Mouse (Mus musculus) gastrocnemius, adult 18-20 months (tissue): ENCODE data around the gene Gal3st3. TPM values are rescaled to one million over a fixed set of nuclear protein-coding genes. Genes with fewer than 3 reads are reported as not detected.
"Not testable (repeated sequence)": the region's sequence is repeated elsewhere in the genome, so short reads cannot be mapped to it uniquely, and the experiment has no call there.

Experiments used
- DNase-seq: peaks from one replicate; pipeline ENCODE4 v3.0.0; 2021; ENCODE audit warnings: low spot score
- total RNA-seq, 2 experiments: library from RNA; stranded (reverse); gene quantifications; 2 replicates each; pipeline ENCODE4 v1.2.3; 2021

Gene Gal3st3
- total RNA-seq, 2 experiments from 2014 or later, result not detected

DNA sequence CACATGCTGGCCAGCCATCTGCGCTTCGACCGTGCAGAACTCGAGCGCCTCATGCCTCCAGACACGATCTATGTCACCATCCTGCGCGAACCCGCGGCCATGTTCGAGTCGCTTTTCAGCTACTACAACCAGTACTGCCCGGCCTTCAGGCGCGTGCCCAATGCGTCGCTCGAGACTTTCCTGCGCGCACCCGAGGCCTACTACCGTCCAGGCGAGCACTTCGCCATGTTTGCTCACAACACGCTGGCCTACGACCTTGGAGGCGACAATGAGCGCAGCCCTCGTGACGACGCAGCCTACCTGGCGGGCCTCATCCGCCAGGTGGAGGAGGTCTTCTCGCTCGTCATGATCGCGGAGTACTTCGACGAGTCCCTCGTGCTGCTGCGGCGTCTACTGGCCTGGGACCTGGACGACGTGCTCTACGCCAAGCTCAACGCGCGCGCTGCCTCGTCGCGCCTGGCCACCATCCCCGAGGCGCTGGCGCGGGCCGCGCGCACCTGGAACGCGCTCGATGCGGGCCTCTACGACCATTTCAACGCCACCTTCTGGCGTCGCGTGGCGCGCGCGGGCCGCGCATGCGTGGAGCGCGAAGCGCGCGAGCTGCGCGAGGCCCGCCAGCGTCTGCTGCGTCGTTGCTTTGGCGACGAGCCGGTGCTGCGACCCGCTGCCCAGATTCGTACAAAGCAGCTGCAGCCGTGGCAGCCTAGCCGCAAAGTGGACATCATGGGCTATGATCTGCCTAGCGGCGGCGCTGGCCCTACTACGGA, 9.0 kb downstream of the Gal3st3 start:
- DNase-seq, result no peak

DNA sequence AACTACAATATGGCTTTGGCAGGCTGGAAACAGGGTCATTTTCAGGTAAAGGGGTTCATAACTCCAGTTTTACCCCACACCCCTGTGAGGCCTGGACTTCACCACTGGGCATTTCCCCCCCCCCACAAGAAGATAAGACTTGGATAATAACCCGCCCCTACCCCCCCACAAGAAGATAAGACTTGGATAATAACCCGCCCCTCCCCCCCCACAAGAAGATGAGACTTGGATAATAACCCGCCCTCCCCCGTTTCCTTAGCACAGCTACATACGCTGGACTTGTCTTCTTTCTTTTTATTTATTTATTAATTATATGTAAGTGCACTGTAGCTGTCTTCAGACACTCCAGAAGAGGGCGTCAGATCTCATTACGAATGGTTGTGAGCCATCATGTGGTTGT, 10.9 kb downstream of the Gal3st3 start:
- DNase-seq, result no peak

DNA sequence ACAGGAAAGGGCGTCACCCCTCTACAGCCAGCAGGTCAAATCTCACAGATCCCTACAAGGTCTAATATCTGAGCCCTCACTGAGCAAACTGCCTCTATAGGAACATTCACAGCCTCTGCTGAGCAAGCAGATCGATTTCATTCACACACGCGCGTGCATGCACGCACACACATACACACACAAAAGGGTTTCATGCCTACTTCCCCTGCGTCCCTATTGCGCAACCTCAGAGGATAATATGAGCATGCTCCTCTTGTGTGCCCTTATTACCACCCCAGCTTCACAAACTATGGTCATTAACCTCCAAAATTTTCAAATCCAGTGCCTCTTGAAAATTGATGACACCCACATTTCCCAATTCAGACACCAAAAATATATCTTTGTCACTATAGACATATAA, 15.1 kb downstream of the Gal3st3 start:
- DNase-seq, result no peak

DNA sequence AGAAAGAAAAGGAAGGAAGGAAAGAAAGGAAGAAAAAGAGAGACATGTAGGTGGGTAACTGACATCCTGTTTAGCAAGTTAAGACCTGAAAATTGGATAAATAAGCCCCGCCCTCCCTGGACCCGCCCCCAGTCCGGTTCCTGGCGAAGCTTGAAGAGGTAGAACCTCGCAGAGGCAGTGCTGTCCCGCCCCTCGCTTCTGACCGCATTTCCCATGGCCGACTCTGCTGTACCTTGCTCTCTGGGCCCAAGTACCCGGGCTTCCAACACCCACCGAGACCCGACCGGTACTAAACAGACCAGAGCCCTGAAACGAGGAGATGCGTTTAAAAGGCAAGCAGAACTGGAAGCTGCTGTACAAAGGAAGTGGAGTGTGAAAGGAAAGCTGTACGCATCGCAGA, 25.7 kb downstream of the Gal3st3 start:
- no peak for DNase-seq

DNA sequence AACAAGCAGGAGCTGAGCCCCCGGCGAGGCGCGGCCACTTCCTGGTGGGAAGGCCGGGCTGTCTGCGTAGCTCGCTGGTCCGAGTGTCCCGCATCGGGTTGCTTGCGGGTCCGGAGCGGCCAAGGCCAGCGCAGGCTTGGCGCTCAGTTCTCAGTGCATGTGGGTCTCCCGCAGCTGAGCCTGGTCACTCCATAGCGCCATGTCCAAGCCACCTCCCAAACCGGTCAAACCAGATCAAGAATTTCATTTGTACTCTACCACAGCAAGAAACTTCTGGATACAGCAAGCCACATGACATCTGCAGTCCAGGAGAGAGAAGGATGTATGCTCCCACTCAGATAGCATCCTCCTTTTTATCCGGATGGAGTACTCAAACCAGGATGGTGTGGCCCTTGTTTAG, 29.8 kb downstream of the Gal3st3 start:
- DNase-seq, result no peak

DNA sequence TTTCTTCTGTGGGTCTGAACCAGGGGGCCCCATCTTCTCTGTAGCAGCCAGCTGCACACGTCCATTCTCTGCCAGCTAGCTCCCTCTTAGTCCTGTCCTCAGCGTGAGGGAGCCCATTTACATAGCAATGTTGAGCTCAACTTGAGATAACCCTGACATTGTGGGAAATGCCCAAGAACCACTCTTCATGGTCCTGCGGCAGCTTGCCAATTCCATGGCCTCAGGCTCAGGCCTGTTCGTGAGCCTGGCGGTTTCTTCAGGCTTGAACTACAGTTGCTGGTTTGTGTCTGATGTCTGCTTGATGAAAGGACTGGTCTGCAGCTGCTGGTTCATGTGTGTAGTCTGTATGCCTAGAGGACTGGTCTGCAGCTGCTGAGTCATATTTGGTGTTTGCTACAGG, 36.6 kb downstream of the Gal3st3 start:
- no peak for DNase-seq

DNA sequence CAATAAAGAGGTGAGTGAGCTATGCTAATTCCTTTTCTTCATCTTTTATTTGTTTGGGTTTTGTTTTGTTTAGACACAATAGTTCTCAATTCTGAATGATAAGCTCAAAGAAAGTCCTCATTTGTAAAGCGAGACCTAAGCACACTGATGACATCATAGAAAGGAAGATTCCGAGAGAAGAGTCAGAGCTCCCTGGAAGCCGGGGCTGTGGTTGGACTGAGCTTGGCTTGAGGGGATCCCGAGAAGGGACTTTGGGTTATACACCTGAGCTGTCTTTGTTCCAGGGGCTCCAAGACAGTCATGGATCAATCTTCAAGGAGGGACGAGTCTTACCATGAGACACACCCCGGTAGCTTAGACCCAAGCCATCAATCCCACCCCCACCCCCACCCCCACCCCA, 37.3 kb downstream of the Gal3st3 start, which contains the start of gene Catsper1:
Gene Catsper1, plus strand, starts transcription at position 301 of the 400 bp plus-strand sequence.
- DNase-seq, result no peak

DNA sequence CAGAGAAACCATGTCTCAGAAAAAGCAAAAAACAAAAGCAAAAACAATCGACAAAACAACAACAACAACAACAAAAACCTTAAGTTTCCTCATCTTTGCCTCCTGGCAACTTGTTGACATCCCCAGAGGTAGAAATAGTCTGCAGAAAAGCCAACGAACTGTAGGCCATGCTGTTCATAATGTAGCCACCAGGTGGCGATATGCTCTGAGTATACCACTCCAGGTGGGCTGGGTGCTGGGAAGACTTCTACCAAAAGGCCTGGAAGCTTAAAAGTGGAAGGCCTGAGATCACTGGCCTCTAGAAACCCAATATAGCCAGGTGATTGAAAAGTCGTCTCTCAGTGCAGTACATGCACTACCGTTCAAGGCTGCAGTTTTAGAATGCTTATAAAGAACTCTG, 39.8 kb downstream of the Gal3st3 start:
- DNase-seq, result peak; percentile 84

DNA sequence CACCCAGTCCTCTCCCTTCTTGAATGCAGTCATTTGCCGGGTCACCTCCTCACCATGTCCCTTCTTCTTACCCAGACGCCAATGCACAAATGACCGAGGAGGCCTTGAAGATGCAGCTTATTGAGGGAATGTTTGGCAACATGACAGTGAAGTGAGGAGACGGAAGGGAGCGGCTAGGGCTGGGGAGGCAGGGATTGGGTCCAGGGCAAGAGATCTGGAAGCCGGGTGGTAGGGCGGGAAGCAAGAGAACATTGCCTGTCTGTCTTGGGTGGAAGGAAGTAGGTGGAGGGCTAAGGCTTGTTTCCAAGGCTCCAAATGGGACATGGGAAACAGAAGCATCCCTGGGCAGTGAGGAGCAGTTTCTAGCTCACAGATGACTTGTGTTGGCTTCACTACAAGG, 43.2 kb downstream of the Gal3st3 start:
- no peak for DNase-seq

DNA sequence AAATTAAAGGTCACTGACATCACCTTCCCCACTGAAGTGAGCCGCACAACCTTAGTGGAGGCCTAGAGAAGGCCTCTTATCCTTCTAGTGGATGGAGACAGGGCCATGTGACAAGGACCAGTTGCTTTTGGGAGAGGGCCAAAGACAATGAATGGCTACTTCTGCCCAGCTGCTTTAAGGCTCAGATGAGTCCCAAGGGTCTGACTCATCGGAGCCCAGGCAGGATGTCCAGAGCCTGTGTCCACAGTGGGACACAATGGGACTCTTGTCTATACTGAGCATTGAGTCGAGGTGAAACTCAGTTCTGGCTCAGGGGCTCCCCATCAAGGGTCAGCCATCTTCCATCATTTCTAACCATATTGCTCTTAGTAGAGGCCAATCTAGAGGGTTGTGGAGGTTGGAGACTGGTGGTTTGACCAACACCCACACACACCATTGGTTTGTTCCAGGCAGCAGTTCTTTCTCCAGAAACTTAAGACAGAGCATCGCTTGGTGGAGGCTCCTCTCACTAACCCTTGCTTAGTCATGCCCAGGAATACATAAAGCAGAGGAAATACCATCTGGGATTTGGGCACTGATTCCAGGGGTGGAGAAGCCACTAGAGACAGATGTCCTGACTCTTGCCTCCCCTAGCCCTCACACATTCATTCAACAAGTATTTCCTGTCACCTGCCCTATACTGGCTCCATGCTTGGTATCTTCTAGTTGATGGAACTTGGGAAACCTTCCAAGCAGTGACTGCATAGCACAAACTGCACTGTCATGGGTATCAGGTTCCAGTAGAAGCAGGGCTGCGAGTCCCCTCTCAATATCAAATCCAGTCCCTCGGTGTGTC, 47.4 kb downstream of the Gal3st3 start:
- DNase-seq, result peak; percentile 61

DNA sequence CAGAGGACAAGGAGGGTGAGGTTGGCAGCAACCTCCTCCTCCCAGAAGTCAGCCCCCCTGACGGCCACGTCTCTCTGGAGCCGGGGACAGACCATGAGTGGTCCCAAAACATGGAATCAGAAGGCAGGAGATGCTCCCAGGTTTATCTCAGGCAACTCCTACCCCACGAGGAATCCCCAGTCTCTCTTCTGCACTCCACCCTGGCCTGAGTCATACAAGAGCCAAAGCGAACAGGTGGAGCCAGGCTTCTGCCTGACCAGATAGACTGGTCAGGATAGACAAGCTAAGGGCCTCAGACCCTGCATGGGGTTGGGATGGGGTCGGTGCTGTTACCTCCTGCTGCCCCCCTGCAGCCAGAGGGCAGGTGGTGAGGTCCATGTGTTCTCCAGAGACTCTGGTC, 49.9 kb downstream of the Gal3st3 start:
- DNase-seq, result no peak

DNA sequence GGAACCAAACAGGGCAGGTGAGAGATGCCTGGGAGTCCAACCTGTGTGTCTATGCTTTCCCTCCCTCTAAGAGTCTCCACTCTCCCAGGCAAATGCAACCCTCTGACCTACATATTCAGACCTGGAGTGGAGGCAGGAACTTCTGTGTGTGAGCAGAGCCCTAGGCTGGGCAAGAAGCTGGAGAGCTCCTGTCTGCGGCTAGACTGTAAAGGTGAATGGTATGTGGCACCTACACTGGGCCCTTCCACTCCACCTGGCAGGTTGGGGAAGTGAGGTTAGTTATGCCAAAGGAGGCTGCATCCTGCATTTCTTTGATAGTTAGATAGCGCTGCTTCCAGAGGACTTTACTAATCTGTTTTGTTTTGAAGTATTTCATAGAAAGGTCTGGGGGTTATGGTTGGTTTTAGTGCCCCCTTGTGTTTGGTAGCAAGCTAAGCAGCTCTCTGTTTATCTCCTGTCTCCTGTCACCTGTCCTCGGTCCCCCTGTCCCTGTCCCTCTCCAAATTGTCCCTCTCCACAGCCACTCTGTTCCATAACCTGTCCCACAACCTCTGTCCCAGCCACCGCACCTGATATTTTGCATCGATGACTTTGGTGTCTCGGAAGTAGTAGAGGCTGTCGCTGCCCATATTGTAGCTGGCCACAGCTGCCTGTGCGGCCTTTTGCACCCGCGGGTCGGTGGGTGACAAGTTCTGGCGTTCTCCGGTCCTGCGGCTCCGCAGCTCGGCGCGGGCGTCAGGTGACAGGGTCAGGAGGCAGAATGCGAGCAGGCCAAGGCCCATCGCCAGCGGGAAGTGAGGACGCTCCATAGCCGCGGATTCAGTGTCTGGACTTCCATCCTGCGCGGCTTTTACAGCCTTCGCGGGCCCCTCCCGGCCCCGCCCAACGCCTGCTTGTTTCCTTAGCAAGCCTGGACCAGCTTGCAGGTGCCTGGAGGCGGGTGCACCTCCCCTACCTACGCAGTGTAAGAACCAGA, 50.7 kb downstream of the Gal3st3 start:
- DNase-seq, result peak; percentile 44

DNA sequence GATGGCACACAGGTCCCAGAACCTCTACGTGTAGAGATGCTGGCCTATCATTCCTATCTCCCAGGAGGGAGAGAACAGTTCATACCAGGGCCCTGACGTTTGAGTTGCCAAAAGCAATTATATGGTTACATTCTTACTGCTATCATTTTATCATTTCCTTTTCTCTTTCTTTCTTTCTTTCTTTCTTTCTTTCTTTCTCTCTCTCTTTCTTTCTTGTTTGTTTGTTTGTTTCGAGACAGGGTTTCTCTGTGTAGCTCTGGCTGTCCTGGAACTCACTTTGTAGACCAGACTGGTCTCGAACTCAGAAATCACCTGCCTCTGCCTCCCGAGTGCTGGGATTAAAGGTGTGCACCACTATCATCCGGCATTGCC, 51.4 kb downstream of the Gal3st3 start, which contains the start of gene Cst6:
Gene Cst6, minus strand, starts transcription at position 73 of the 372 bp plus-strand sequence.
- not testable (repeated sequence) for DNase-seq

DNA sequence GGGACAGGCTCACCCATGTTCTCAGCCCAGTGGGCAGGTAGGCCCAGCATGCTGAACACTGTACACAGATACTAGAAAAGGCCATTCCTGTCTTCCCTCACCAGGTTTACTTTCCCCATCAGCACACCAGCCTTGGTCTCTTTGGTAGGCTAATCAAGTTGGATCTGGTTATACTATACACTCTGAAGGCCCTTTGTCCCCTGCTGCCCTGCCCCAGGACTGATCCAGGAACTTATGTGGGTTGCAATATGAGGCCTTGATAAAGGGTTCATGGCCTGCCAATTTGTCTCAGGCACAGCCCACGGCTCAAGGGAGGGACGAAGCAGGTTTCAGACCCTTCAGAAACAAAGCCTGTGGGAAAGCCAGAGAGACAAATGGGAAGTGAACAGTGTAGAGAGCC, 55.5 kb downstream of the Gal3st3 start:
- no peak for DNase-seq

DNA sequence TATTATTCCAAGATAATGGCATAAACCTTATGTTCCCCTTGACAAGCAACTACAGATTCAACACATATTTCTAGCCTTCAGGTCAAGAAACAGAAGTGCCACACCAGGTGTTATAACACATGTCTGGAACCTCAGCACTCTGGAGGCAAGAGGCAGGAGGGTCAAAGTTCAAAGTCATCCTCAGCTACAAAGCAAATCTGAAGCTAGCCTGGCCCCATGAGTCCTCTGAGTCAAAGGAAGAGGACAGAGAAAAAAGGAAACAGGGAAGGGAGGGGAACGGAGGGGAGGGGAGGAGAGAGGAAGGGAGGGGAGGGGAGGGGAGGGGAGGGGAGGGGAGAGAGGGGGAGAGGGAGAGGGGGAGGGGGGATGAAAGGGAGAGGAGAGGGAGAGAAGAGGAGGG, 57.9 kb downstream of the Gal3st3 start:
- no peak for DNase-seq

Other genes starting within 250 kb of the Gal3st3 start
- gene Rin1, start 247.8 kb upstream of the Gal3st3 start, total RNA-seq, result 1 to 10 TPM in 1 of 2 experiments, under 1 TPM in 1; 0.71 to 1.2 TPM
- gene Cd248, start 230.3 kb upstream of the Gal3st3 start, total RNA-seq, result 10 to 100 TPM in 1 of 2 experiments, 1 to 10 TPM in 1; 6.3 to 11.8 TPM
- gene Tmem151a, start 212.8 kb upstream of the Gal3st3 start, total RNA-seq, result under 1 TPM in 1 of 2 experiments, not detected in 1; 0.18 TPM
- gene Yif1a, start 209.8 kb upstream of the Gal3st3 start, total RNA-seq, result 10 to 100 TPM; 45.1 to 47.0 TPM
- not detected for gene Cnih2, start 199.8 kb upstream of the Gal3st3 start, total RNA-seq
- 100 to 1,000 TPM; 117 to 118 TPM for gene Rab1b, start 191.3 kb upstream of the Gal3st3 start, total RNA-seq
- gene Klc2, start 179.8 kb upstream of the Gal3st3 start, total RNA-seq, result 10 to 100 TPM; 58.6 to 61.0 TPM
- 1 to 10 TPM; 6.5 to 8.2 TPM for gene Pacs1, start 25.2 kb upstream of the Gal3st3 start, total RNA-seq
- gene Sf3b2, start 2.9 kb upstream of the Gal3st3 start, total RNA-seq, result 10 to 100 TPM; 66.7 to 68.2 TPM
- gene Catsper1, start 37.4 kb downstream of the Gal3st3 start, total RNA-seq, result not detected
- gene Cst6, start 51.2 kb downstream of the Gal3st3 start, total RNA-seq, result 10 to 100 TPM; 47.6 to 50.7 TPM
- 10 to 100 TPM; 16.3 to 16.5 TPM for gene Eif1ad, start 68.4 kb downstream of the Gal3st3 start, total RNA-seq
- 100 to 1,000 TPM; 127 to 128 TPM for gene Banf1, start 68.8 kb downstream of the Gal3st3 start, total RNA-seq
- gene Sart1, start 90.4 kb downstream of the Gal3st3 start, total RNA-seq, result 10 to 100 TPM; 36.5 to 38.8 TPM
- 1 to 10 TPM; 1.2 to 1.3 TPM for gene Tsga10ip, start 104.2 kb downstream of the Gal3st3 start, total RNA-seq
- 100 to 1,000 TPM; 587 to 651 TPM for gene Drap1, start 126.6 kb downstream of the Gal3st3 start, total RNA-seq
- 10 to 100 TPM; 32.9 to 36.2 TPM for gene AI837181, start 126.8 kb downstream of the Gal3st3 start, total RNA-seq
- gene Fosl1, start 149.2 kb downstream of the Gal3st3 start, total RNA-seq, result under 1 TPM; 0.17 to 0.34 TPM
- 1 to 10 TPM; 4.0 to 5.1 TPM for gene Ccdc85b, start 159.6 kb downstream of the Gal3st3 start, total RNA-seq
- 10 to 100 TPM; 33.7 to 38.5 TPM for gene Fibp, start 162.3 kb downstream of the Gal3st3 start, total RNA-seq
- not detected for gene Ctsw, start 170.2 kb downstream of the Gal3st3 start, total RNA-seq
- 1 to 10 TPM; 4.0 to 5.6 TPM for gene Efemp2, start 175.6 kb downstream of the Gal3st3 start, total RNA-seq
- gene Mus81, start 190.1 kb downstream of the Gal3st3 start, total RNA-seq, result 10 to 100 TPM; 18.3 to 22.1 TPM
- gene Cfl1, start 192.1 kb downstream of the Gal3st3 start, total RNA-seq, result 10 to 100 TPM; 48.4 to 74.2 TPM
- under 1 TPM; 0.21 to 0.30 TPM for gene 1700020D05Rik, start 205.5 kb downstream of the Gal3st3 start, total RNA-seq
- gene Snx32, start 212.2 kb downstream of the Gal3st3 start, total RNA-seq, result 1 to 10 TPM; 5.5 to 5.8 TPM